Mouse (Mus musculus) urinary bladder, postnatal 4 days (tissue): ENCODE data around the gene Fam20c.

Experiments used
- DNase-seq, 2 experiments: peaks; one replicate each; pipeline ENCODE4 v3.0.0; 2021 to 2022; ENCODE audit warnings: low spot score in 2 of 2

Gene Fam20c

GRCm38 (mm10) chr5:138756311-138757085, 2.2 kb downstream of the Fam20c start:
- peak in 1 of 2 experiments; percentile 40 for DNase-seq

GRCm38 (mm10) chr5:138757135-138757534, 2.8 kb downstream of the Fam20c start:
- DNase-seq, result no peak

GRCm38 (mm10) chr5:138757616-138758015, 3.3 kb downstream of the Fam20c start:
- no peak for DNase-seq

GRCm38 (mm10) chr5:138758533-138758932, 4.2 kb downstream of the Fam20c start:
- no peak for DNase-seq

- DNase-seq, result no peak
These were observed 7.6 kb downstream of the Fam20c start for GRCm38 (mm10) chr5:138761836-138762334.

- DNase-seq, result no peak
These were observed 8.0 kb downstream of the Fam20c start for GRCm38 (mm10) chr5:138762361-138762760.

GRCm38 (mm10) chr5:138764601-138765000, 10.3 kb downstream of the Fam20c start:
- DNase-seq, result no peak

GRCm38 (mm10) chr5:138767650-138768049, 13.3 kb downstream of the Fam20c start:
- no peak for DNase-seq

GRCm38 (mm10) chr5:138768704-138769103, 14.4 kb downstream of the Fam20c start:
- no peak for DNase-seq

- peak in 1 of 2 experiments; percentile 26 for DNase-seq
These were observed 14.8 kb downstream of the Fam20c start for GRCm38 (mm10) chr5:138769126-138769525.

GRCm38 (mm10) chr5:138775096-138775495, 20.8 kb downstream of the Fam20c start:
- no peak for DNase-seq

- no peak for DNase-seq
These were observed 22.0 kb downstream of the Fam20c start for GRCm38 (mm10) chr5:138776346-138776745.

GRCm38 (mm10) chr5:138778731-138779463, 24.6 kb downstream of the Fam20c start:
- no peak for DNase-seq

- no peak for DNase-seq
These were observed 25.3 kb downstream of the Fam20c start for GRCm38 (mm10) chr5:138779655-138780054.

- no peak for DNase-seq
These were observed 28.4 kb downstream of the Fam20c start for GRCm38 (mm10) chr5:138782697-138783096.

GRCm38 (mm10) chr5:138783181-138783580, 28.9 kb downstream of the Fam20c start:
- no peak for DNase-seq

GRCm38 (mm10) chr5:138785986-138786515, 31.7 kb downstream of the Fam20c start:
- DNase-seq, result no peak

- no peak for DNase-seq
These were observed 33.3 kb downstream of the Fam20c start for GRCm38 (mm10) chr5:138787648-138788047.

- DNase-seq, result no peak
These were observed 34.3 kb downstream of the Fam20c start for GRCm38 (mm10) chr5:138788481-138789211.

GRCm38 (mm10) chr5:138790954-138791480, 36.7 kb downstream of the Fam20c start:
- no peak for DNase-seq

- no peak for DNase-seq
These were observed 47.3 kb downstream of the Fam20c start for GRCm38 (mm10) chr5:138801588-138802116.
